Mouse (Mus musculus) CH12.LX (cell line): ENCODE data around the gene Nhej1. TPM values are rescaled to one million over a fixed set of nuclear protein-coding genes. Genes with fewer than 3 reads are reported as not detected.
A peak's percentile ranks its signal among the peaks of the same experiment; 100 is the strongest.

Experiments
- DNase-seq: peaks from one replicate; pipeline ENCODE4 v3.0.0-alpha.2; 2013; ENCODE audit errors: extremely low read depth
- H3K27ac ChIP-seq: 2 replicates; pipeline ENCODE4 v1.5.1; 2012; ENCODE audit warnings: low read depth, mild to moderate bottlenecking, control low read depth, moderate library complexity; ENCODE audit not compliant: insufficient read depth
- H3K27me3 ChIP-seq: replicated peaks from 2 replicates; pipeline ENCODE3; 2012; ENCODE audit warnings: inconsistent platforms
- H3K36me3 ChIP-seq, 2 experiments: replicated peaks in 1 of 2; 2 replicates each; pipeline versions ENCODE3 to v1.6.1; 2012; ENCODE audit warnings: inconsistent platforms in 1 of 2, low read length in 1 of 2, mild to moderate bottlenecking in 1 of 2, mixed read lengths in 1 of 2, moderate library complexity in 1 of 2; ENCODE audit not compliant: control insufficient read depth in 1 of 2, insufficient read depth in 1 of 2
- H3K4me1 ChIP-seq, 2 experiments: 2 replicates each; pipeline ENCODE4 v1.6.1; 2012; ENCODE audit warnings: inconsistent platforms in 1 of 2, moderate library complexity in 1 of 2; ENCODE audit not compliant: insufficient read depth in 2 of 2, control insufficient read depth in 1 of 2
- H3K4me2 ChIP-seq: 2 replicates; pipeline ENCODE4 v1.6.1; 2012; ENCODE audit warnings: low read depth, mild to moderate bottlenecking, control low read depth; ENCODE audit not compliant: poor library complexity, insufficient read depth, severe bottlenecking
- H3K4me3 ChIP-seq, 3 experiments: fragments of 150-350 bp in 1 of 3; sonication (generic) in 1 of 3; replicated peaks in 1 of 3; 2 replicates each; pipeline versions ENCODE3 to v1.5.1; 2011 to 2012; ENCODE audit warnings: low read depth in 2 of 3, low read length in 2 of 3, mild to moderate bottlenecking in 2 of 3, moderate library complexity in 2 of 3, control low read depth in 1 of 3, improper control_type of control experiment in 1 of 3, inconsistent platforms in 1 of 3, mixed read lengths in 1 of 3; ENCODE audit not compliant: poor library complexity in 1 of 3
- H3K79me2 ChIP-seq: replicated peaks from 2 replicates; pipeline ENCODE4 v1.6.1; 2012; ENCODE audit warnings: mild to moderate bottlenecking, moderate library complexity; ENCODE audit not compliant: control insufficient read depth, poor library complexity, insufficient read depth, severe bottlenecking; ENCODE audit errors: extremely low read depth
- H3K9ac ChIP-seq: 2 replicates; pipeline ENCODE4 v1.6.1; 2012; ENCODE audit warnings: low read depth, mild to moderate bottlenecking, control low read depth, moderate library complexity; ENCODE audit not compliant: insufficient read depth
- H3K9me3 ChIP-seq: replicated peaks from 2 replicates; pipeline ENCODE3; 2012; ENCODE audit warnings: low read length, inconsistent platforms, mixed read lengths
- BHLHE40 ChIP-seq: IDR thresholded peaks from 2 replicates; pipeline ENCODE4 v1.6.1; 2011; ENCODE audit warnings: mild to moderate bottlenecking, low read depth, low read length, improper control_type of control experiment
- CHD1 ChIP-seq: IDR thresholded peaks from 2 replicates; pipeline ENCODE4 v1.6.1; 2012; ENCODE audit warnings: low read depth, low read length, improper control_type of control experiment, inconsistent platforms
- CTCF ChIP-seq, 2 experiments: IDR thresholded peaks in 1 of 2; conservative IDR thresholded peaks in 1 of 2; 2 replicates each; pipeline ENCODE4 v1.5.1; 2011 to 2012; ENCODE audit warnings: low read depth in 2 of 2, low read length in 2 of 2, improper control_type of control experiment in 1 of 2, inconsistent platforms in 1 of 2, mild to moderate bottlenecking in 1 of 2, moderate library complexity in 1 of 2
- E2F4 ChIP-seq: IDR thresholded peaks from 2 replicates; pipeline ENCODE4 v1.6.1; 2011; ENCODE audit warnings: low read depth, low read length, improper control_type of control experiment; ENCODE audit not compliant: insufficient replicate concordance
- ETS1 ChIP-seq: conservative IDR thresholded peaks from 2 replicates; pipeline ENCODE4 v1.6.1; 2012; ENCODE audit warnings: low read depth, mild to moderate bottlenecking, inconsistent platforms, low read length, improper control_type of control experiment, moderate library complexity
- GABPA ChIP-seq: IDR thresholded peaks from 2 replicates; pipeline ENCODE4 v1.6.1; 2012; ENCODE audit warnings: low read depth, low read length, improper control_type of control experiment, inconsistent platforms; ENCODE audit not compliant: insufficient replicate concordance
- JUN ChIP-seq: IDR thresholded peaks from 2 replicates; pipeline ENCODE4 v1.6.1; 2011; ENCODE audit warnings: low read depth, mild to moderate bottlenecking, low read length, improper control_type of control experiment, moderate library complexity; ENCODE audit not compliant: insufficient read depth
- JUND ChIP-seq: conservative IDR thresholded peaks from 2 replicates; pipeline ENCODE4 v1.6.1; 2011; ENCODE audit warnings: low read depth, low read length, improper control_type of control experiment
- KAT2A ChIP-seq: IDR thresholded peaks from 2 replicates; pipeline ENCODE4 v1.6.1; 2012; ENCODE audit warnings: low read length, improper control_type of control experiment, inconsistent platforms; ENCODE audit not compliant: insufficient replicate concordance
- MAX ChIP-seq: IDR thresholded peaks from 2 replicates; pipeline ENCODE4 v1.6.1; 2011; ENCODE audit warnings: low read length, improper control_type of control experiment
- MEF2A ChIP-seq: IDR thresholded peaks from 2 replicates; pipeline ENCODE4 v1.6.1; 2014; ENCODE audit warnings: low read depth, mild to moderate bottlenecking, inconsistent platforms, low read length, improper control_type of control experiment, borderline replicate concordance
- MYC ChIP-seq: IDR thresholded peaks from 2 replicates; pipeline ENCODE4 v1.6.1; 2011; ENCODE audit warnings: low read depth, mild to moderate bottlenecking, improper control_type of control experiment, low read length
- POLR2A ChIP-seq: IDR thresholded peaks from 2 replicates; pipeline ENCODE4 v1.6.1; 2011; ENCODE audit warnings: low read depth, mild to moderate bottlenecking, improper control_type of control experiment, low read length
- POLR2AphosphoS2 ChIP-seq: IDR thresholded peaks from 2 replicates; pipeline ENCODE4 v1.6.1; 2011; ENCODE audit warnings: low read depth, low read length, improper control_type of control experiment
- RAD21 ChIP-seq: IDR thresholded peaks from 2 replicates; pipeline ENCODE4 v1.6.1; 2011; ENCODE audit warnings: low read depth, mild to moderate bottlenecking, low read length, improper control_type of control experiment, moderate library complexity
- RCOR1 ChIP-seq: conservative IDR thresholded peaks from 2 replicates; pipeline ENCODE4 v1.6.1; 2012; ENCODE audit warnings: low read depth, mild to moderate bottlenecking, inconsistent platforms, low read length, improper control_type of control experiment
- SMC3 ChIP-seq: IDR thresholded peaks from 2 replicates; pipeline ENCODE4 v1.6.1; 2011; ENCODE audit warnings: low read depth, low read length, improper control_type of control experiment
- ZKSCAN1 ChIP-seq: IDR thresholded peaks from 2 replicates; pipeline ENCODE4 v1.6.1; 2012; ENCODE audit warnings: low read depth, inconsistent platforms, low read length, improper control_type of control experiment, borderline replicate concordance
- ZMIZ1 ChIP-seq: IDR thresholded peaks from 2 replicates; pipeline ENCODE4 v1.6.1; 2012; ENCODE audit warnings: low read depth, mild to moderate bottlenecking, inconsistent platforms, low read length, improper control_type of control experiment
- ZNF384 ChIP-seq: IDR thresholded peaks from 2 replicates; pipeline ENCODE4 v1.6.1; 2012; ENCODE audit warnings: low read depth, low read length, improper control_type of control experiment, inconsistent platforms
- dilution Hi-C: fragments of 300-500 bp; cut with MboI; formaldehyde crosslinking; loops from 2 replicates; pipeline ENCODE4 v1.14.3; 2020; ENCODE audit warnings: low sequenced_read_pairs; ENCODE audit not compliant: extremely low pct_unique_long_range_greater_than_20kb, extremely low pct_ligation_motif_present
- in situ Hi-C: fragments of 300-500 bp; cut with MboI; formaldehyde crosslinking; loops from 3 replicates; pipeline ENCODE4 v1.14.3; 2019; ENCODE audit warnings: low sequenced_read_pairs, low pct_ligation_motif_present, low pct_unique_long_range_greater_than_20kb, mixed read lengths
- polyA plus RNA-seq: library from polyadenylated mRNA; unstranded; fragments of >175 nt; gene quantifications from 2 replicates; pipeline ENCODE4 v1.2.1, GENCODE M21; 2012; ENCODE audit warnings: low read depth; ENCODE audit not compliant: insufficient read length
- total RNA-seq, 2 experiments: library from RNA; depleted of rRNA; stranded (reverse); fragments of 300-350 nt in 1 of 2; fragments of >200 nt in 1 of 2; gene quantifications; 2 replicates each; pipeline ENCODE4 v1.2.3; 2012 to 2014

Nhej1 gene
- total and polyA plus RNA-seq, 3 experiments, result 2.8 to 4.0 (median 3.7) TPM

- peaks cover 9 to 16% of the 10 kb centered on the region in 2 experiments for H3K4me1 ChIP-seq
- no peaks in the 10 kb centered on the region for H3K27me3 ChIP-seq
- H3K79me2 ChIP-seq, result no peaks in the 10 kb centered on the region
- H3K4me3 ChIP-seq, result peak overlapping the region; percentile 51 to 64 (median 61)
- TF ChIP-seq ZMIZ1, result no peak
- no peak for TF ChIP-seq ETS1
- TF ChIP-seq ZNF384, result no peak
- no peak for TF ChIP-seq MEF2A
- TF ChIP-seq JUN, result no peak
- no peak for TF ChIP-seq POLR2A
- no peak for TF ChIP-seq E2F4
- no peak for TF ChIP-seq RAD21
- TF ChIP-seq MAX, result no peak
- TF ChIP-seq MYC, result no peak
- H3K36me3 ChIP-seq, result no peaks in the 10 kb centered on the region
- dilution Hi-C loops, result no loop called here
- H3K9ac ChIP-seq, result 0 out of 2 replicates have a peak overlapping the region, but pooled peaks have one; percentile 16
- DNase-seq, result no peak
- in situ Hi-C loops, result no loop called here
- H3K4me2 ChIP-seq, result peak overlapping the region; percentile 57
- no peaks in the 10 kb centered on the region for H3K9me3 ChIP-seq
- 0 out of 2 replicates have a peak overlapping the region, but pooled peaks have one; percentile 6 for H3K27ac ChIP-seq
These were observed 418 bp upstream of the Nhej1 start for GRCm38 (mm10) chr1:75125418-75125817.

GRCm38 (mm10) chr1:75122211-75122610 lies 2.8 kb downstream of the Nhej1 start:
- no peaks in the 10 kb centered on the region for H3K36me3 ChIP-seq
- H3K4me2 ChIP-seq, result no peak overlapping the region
- H3K9ac ChIP-seq, result no peak overlapping the region
- dilution Hi-C loops (no loop called here), in situ Hi-C loops (no loop called here)
- peaks cover 9 to 16% of the 10 kb centered on the region in 2 experiments for H3K4me1 ChIP-seq
- H3K27me3 ChIP-seq, result no peaks in the 10 kb centered on the region
- peak; percentile 74 for TF ChIP-seq RAD21
- TF ChIP-seq SMC3, result peak; percentile 48
- TF ChIP-seq CTCF (conservative IDR thresholded peaks at IDR 0.05 in 1 of 2, IDR thresholded peaks at IDR 0.05 in 1 of 2; ENCODE audit: low read depth in 2 of 2, low read length in 2 of 2), result peak; percentile 34 to 71; a peak in 3 of 4 replicates
- TF ChIP-seq JUND, result no peak
- TF ChIP-seq MYC, result 0 out of 2 replicates have a peak, but pooled peaks have one; percentile 28
- no peak for TF ChIP-seq KAT2A
- TF ChIP-seq RCOR1, result no peak
- no peak for TF ChIP-seq POLR2AphosphoS2
- H3K4me3 ChIP-seq, result no peak overlapping the region
- H3K79me2 ChIP-seq, result no peaks in the 10 kb centered on the region
- H3K9me3 ChIP-seq, result no peaks in the 10 kb centered on the region
- DNase-seq, result no peak
- no peak overlapping the region for H3K27ac ChIP-seq

DNA sequence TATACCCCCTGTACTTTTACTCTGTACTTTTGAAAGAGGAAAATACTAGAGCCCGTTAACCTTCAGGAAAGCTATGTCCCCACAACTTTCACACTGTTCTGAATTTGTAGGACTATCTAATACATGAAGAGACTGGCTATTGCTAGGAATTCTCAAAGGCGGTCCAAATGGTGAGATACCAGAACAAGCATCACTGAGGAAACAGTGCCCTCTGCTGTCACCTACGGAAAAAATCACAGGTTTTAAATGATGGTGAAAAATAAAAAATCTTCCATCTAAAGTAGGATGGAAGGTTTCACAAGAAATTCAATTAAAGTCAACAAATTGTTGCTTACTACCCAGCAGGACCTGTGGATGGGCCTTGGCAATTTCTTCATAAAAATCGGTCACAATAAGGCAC lies 72.9 kb downstream of the Nhej1 start:
- H3K27ac ChIP-seq, result no peak overlapping the region
- no peak overlapping the region for H3K4me3 ChIP-seq
- no peaks in the 10 kb centered on the region for H3K27me3 ChIP-seq
- in situ Hi-C loops (no loop called here), dilution Hi-C loops (no loop called here)
- peak; percentile 24 to 76; a peak in 3 of 4 replicates for TF ChIP-seq CTCF (conservative IDR thresholded peaks at IDR 0.05 in 1 of 2, IDR thresholded peaks at IDR 0.05 in 1 of 2; ENCODE audit: low read depth in 2 of 2, low read length in 2 of 2)
- TF ChIP-seq GABPA, result no peak
- TF ChIP-seq BHLHE40, result no peak
- TF ChIP-seq SMC3, result peak; percentile 55
- no peak for TF ChIP-seq ZKSCAN1
- peak; percentile 76 for TF ChIP-seq RAD21
- TF ChIP-seq CHD1, result no peak
- DNase-seq, result peak; percentile 26
- no peak overlapping the region for H3K4me2 ChIP-seq
- no peaks in the 10 kb centered on the region for H3K9me3 ChIP-seq
- H3K9ac ChIP-seq, result no peak overlapping the region
- H3K4me1 ChIP-seq, result no peaks in the 10 kb centered on the region
- no peaks in the 10 kb centered on the region for H3K36me3 ChIP-seq
- no peaks in the 10 kb centered on the region for H3K79me2 ChIP-seq
